Mouse (Mus musculus): Measurements from ENCODE around the gene Rpia.

Rpia gene

GRCm38 (mm10) chr6:70749750-70750149, 42.3 kb downstream of the Rpia start:
- no peak for DNase-seq (ENCODE audit: low read depth)

GRCm38 (mm10) chr6:70747702-70748101, 44.3 kb downstream of the Rpia start:
- DNase-seq (ENCODE audit: low read depth) = no peak

- DNase-seq (ENCODE audit: low read depth) = no peak
Measured at GRCm38 (mm10) chr6:70743902-70744301, 48.1 kb downstream of the Rpia start.

GRCm38 (mm10) chr6:70742833-70743232, 49.2 kb downstream of the Rpia start:
- DNase-seq (ENCODE audit: low read depth) = no peak

GRCm38 (mm10) chr6:70740535-70740934, 51.5 kb downstream of the Rpia start:
- no peak for DNase-seq (ENCODE audit: low read depth)

GRCm38 (mm10) chr6:70739456-70739855, 52.6 kb downstream of the Rpia start:
- no peak for DNase-seq (ENCODE audit: low read depth)

- no peak for DNase-seq (ENCODE audit: low read depth)
Measured at GRCm38 (mm10) chr6:70735528-70735927, 56.5 kb downstream of the Rpia start.

- no peak for DNase-seq (ENCODE audit: low read depth)
Measured at GRCm38 (mm10) chr6:70730828-70731227, 61.2 kb downstream of the Rpia start.

- DNase-seq (ENCODE audit: low read depth) = no peak
Measured at GRCm38 (mm10) chr6:70729125-70729524, 62.9 kb downstream of the Rpia start.

GRCm38 (mm10) chr6:70727094-70727721, 64.8 kb downstream of the Rpia start:
- DNase-seq (ENCODE audit: low read depth) = no peak

GRCm38 (mm10) chr6:70725639-70726038, 66.4 kb downstream of the Rpia start:
- no peak for DNase-seq (ENCODE audit: low read depth)

- no peak for DNase-seq (ENCODE audit: low read depth)
Measured at GRCm38 (mm10) chr6:70724722-70725121, 67.3 kb downstream of the Rpia start.

GRCm38 (mm10) chr6:70722298-70722697, 69.7 kb downstream of the Rpia start:
- DNase-seq (ENCODE audit: low read depth) = no peak

- DNase-seq (ENCODE audit: low read depth) = no peak
Measured at GRCm38 (mm10) chr6:70718760-70719159, 73.3 kb downstream of the Rpia start.

- DNase-seq (ENCODE audit: low read depth) = no peak
Measured at GRCm38 (mm10) chr6:70718164-70718563, 73.9 kb downstream of the Rpia start.

GRCm38 (mm10) chr6:70716701-70717393, 75.2 kb downstream of the Rpia start:
- no peak for DNase-seq (ENCODE audit: low read depth)
